Mouse (Mus musculus): ENCODE measurements around the gene Shisa5. TPM values are rescaled to one million over a fixed set of nuclear protein-coding genes. Genes with fewer than 3 reads are reported as not detected.

Gene Shisa5
- total RNA-seq, 2 experiments from 2014 or later = 113 to 115 TPM

DNA sequence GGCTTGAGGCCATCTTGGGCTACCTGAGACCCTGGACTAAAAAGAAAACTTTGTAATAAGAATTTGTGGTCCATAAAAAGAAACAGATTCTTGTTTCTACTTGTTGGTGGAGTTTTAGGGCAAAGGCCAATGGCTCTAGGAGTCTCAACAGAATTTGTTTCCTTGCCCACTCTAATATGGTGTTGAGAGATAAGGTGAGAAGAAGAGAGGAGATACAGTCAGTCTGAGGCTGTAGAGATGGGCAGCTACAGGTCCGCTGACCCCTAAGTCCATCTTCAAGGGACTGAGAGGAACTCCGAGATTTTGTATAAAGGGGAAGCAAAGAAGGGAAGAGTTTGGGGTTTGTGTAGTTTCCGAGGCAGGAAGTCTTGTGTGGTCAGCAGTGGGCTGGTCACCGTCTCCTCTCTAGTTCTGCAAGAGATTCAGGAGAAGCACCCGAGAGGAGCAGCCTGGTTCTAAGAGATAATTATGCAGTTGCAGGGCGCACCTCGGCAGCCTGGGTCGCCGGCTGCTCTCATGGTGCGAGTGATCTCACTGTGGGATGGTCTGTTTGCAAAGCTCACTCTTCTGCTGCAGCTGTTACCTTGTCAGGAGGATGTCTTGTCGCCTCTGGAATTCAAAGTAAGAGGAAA, 21.3 kb upstream of the Shisa5 start:
- DNase-seq (ENCODE audit: low spot score in 2 of 2) = no peak

DNA sequence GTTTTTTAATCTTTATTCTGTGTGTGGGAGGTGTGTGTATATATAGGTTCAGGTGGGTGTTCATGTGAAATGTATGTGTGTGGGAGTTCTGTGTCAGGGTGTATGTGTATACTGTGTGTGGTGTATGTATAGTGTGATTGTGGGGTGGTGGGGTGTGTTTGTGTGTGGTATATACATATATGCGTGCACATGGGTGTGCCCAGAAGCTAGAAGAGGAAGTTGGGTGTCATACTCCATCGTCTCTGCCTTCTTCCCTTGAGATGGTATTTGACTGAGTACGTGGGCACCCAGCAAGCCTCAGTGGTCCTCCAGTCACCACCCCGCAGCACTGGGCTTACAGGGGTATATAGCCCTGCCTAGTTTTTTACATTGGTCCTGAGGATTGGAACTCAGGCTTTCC, 16.9 kb upstream of the Shisa5 start:
- DNase-seq (ENCODE audit: low spot score in 2 of 2) = no peak

DNA sequence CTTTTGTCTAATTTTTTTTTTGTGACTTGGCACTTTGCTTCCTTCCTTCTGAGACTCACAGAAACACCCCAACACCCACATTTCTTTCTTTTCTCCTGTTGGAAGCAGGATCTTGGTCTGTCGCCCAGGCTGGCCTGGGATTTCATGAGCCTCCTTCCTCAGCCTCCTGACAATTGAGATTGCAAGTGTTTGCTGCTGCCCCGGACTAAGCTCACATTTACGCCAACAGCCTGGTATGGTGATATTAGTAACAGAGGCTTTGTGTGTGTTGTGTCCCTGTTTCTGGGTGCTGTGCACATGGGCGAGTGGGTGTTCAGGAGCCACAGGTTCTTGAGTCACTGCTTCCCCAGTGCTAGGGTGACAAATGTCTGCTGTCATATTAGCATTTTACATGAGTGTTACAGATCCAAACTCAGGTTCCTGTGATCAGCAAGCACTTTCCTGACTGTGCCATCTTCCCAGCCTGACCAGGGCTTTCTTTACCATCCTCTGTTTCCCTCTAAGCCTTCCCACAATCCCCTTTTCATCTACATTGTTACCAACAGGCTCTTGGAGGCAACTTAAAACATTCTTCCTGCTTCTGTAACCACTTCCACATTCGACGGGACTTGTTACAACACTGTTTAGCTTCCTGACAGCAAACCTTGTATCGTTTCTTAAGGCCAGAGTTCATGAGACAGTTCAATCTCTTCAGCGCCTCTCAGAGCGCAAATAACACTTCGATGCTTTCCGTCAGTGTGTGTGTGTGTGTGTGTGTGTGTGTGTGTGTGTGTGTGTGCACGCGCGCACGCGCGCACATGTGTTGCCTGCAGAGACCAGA, 15.3 kb upstream of the Shisa5 start:
- no peak for DNase-seq (ENCODE audit: low spot score in 2 of 2)

DNA sequence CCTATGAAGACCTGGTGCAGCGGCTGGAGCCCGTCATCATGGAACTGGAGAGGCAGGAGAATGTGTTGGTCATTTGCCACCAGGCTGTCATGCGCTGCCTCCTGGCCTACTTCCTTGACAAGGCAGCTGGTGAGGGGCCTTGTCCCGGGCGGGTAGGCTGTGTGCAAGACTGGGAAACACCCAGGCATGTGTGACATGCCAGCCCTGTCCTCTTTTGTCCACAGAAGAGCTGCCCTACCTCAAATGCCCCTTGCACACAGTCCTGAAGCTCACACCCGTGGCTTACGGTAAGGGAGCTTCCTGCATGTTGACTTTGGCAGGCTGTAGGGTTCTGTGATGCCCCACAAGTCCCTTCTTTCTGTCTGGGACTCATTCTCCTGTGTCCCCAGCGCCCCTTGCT, 10.8 kb upstream of the Shisa5 start:
- DNase-seq (ENCODE audit: low spot score in 2 of 2) = no peak

DNA sequence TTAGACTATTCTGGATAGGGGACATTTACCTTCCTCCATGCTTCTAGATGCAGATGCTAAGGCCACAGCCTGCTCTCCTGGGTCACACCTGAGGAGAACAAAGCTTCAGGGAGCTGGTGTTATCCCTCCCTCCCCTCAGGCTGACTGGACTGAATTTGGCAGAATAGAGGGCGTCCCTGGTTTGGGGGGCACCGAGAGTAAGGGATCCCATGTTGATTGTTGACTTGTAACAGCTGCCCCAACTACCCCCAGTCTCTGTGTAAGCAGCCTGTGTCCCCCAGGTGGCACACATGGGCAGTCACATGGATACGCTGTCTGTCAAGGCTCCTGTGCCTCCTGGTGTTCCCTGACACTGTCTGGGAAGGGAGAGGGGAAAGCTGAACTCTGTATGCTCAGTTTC, 9.9 kb upstream of the Shisa5 start:
- no peak for DNase-seq (ENCODE audit: low spot score in 2 of 2)

DNA sequence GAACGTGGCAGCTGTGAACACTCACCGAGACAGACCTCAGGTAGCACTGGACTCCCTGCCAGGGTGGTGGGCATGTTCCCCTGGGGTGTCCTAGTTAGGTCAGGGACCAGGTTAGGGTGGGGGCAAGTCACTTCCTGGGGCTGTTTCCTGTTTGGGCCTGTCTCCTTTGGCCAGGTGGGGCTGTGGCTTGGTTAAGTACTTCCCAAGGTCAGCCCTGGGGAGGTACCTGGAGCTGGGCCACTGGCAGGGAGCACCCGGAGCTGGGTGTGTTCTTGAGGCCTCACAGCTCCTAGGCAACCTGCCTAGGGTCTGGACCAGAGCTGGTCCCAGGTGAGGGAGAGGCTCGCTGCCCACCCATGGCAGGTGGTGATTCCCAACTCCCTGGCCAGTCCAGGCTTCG, 9.4 kb upstream of the Shisa5 start:
- DNase-seq (ENCODE audit: low spot score in 2 of 2) = no peak

DNA sequence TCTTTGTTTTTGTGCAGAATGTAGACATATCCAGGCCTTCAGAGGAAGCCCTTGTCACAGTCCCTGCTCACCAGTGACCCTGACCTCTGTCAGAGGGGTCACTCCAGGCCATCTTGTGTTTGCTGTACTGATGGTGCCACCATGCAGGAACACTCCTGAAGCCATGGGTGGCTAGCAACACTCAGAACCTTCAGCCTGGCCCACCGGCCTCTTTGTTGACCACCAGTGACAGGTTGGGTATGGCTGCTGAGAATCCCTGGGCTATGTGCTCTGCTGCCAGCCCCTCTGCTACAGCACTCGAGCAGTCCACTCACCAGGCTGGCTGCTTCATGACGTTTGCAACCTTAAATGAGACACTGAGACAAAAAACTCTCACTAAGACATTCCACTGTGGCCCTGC, 8.1 kb upstream of the Shisa5 start:
- DNase-seq (ENCODE audit: low spot score in 2 of 2) = no peak

DNA sequence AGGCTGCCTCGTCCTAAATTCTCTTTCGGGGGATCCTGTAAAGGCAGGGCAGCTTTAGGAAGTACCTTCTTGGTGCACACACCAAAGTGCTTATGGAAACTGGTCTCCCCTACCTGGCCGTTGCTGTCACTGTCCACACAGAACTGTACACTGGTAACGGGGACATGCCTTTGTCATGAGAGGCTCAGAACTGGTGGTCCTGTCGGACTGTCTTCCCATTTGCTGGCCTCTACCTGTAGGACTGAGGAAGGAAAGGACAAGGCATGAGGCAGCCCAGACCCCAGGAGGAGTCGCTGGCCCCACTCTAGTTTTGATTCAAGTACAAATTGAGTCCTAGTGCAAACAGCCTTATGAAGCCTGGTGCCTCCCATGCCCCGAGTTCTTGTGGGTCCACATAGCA, 7.4 kb upstream of the Shisa5 start:
- no peak for DNase-seq (ENCODE audit: low spot score in 2 of 2)

DNA sequence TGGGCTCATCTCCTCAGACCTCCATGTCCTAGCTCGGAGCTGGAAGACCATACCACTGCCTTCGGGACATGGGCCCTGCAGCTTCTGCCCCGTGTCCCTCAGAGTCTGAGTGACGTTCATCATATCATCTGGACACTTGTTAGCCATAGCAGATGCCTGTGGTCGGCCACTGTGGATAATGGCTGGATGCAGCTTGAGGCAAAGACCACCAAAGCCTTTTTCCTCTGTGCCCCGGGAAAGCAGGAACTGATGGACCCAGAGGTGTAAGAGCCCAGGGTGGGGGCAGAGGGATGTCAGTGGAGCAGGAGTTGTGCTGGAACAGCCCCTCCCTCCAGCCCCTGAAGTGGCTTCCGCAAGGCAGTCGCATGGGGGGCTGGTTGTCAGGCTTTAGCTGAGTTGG, 6.7 kb upstream of the Shisa5 start:
- no peak for DNase-seq (ENCODE audit: low spot score in 2 of 2)

DNA sequence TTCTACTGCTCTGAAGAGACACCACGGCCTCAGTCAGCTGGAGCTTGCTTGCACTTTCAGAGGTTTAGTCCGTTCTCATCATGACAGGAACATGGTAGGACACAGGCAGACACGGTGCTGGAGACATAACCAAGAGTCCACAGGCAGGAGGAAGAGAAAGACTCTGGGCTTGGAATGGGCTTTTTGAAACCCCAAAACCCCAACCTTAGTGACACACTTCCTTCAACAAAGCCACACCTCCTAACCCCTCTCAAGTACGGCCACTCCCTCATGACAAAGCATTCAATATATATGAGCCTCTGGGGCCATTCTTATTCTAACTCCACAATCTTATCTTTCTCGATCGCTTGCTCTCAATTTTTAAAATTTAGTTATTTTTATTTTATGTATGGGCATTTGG, 5.9 kb upstream of the Shisa5 start:
- DNase-seq (ENCODE audit: low spot score in 2 of 2) = no peak

DNA sequence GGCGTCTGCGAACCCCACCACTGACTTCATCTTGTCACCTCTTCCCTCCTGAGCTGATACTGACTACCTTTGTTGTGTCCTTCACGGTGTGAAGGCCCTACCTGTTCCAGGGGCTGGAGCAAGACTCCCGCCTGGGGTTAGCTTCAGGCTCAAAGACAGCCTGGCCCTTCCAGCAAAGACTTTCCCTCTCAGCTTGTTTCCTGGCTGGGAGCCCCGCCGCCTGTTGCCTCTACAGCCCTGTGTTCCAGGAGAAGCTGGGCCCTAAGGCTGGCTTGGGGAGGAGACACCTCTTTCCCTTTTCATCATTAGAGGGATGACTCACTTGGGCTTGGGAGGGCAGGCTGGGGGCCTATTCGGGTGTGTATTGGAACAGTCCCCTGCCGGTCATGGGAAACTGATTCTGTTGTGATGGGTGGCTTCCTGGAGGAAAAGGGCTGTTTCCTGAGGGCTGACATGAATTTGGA, 568 bp downstream of the Shisa5 start:
- no peak for DNase-seq (ENCODE audit: low spot score in 2 of 2)

DNA sequence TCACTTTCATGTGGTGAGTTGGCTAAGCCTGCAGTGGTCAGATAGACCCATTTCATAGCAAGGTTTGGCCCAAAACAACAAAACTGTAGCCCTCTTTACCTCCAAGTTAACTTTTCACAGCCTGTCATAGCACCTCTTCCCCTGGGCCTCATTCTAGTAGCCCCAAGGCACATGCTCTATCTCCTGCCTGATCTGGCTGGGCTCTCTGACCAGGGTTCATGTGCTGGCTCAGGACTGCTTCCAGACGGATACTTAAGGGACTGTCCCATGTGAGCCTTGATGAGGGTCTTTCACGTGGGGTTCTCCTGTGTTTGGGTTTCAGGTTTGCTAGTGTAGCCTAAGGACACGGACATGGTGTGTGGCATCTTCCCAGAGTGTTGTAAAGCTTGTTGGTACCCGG, 1.3 kb downstream of the Shisa5 start:
- no peak for DNase-seq (ENCODE audit: low spot score in 2 of 2)

DNA sequence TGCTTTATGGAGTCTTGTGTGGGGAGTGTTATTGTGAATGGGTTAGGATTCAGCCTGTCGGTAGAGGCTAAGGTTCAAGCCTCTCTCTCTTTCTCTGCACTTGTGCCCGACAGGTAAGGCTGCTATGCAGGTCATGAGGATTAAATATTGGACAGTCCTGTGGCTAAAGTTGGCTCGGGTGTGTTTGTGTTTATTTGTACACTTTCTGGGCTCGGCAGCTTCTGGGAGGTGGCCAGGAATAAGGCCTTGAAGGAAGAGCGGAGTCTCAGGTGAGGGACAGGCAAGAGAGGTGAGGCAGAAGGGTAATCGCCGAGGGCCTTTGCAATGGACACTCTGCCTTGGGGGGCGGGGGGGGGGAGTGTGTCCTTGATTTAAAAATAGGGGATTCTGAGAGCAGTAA, 1.9 kb downstream of the Shisa5 start:
- no peak for DNase-seq (ENCODE audit: low spot score in 2 of 2)

DNA sequence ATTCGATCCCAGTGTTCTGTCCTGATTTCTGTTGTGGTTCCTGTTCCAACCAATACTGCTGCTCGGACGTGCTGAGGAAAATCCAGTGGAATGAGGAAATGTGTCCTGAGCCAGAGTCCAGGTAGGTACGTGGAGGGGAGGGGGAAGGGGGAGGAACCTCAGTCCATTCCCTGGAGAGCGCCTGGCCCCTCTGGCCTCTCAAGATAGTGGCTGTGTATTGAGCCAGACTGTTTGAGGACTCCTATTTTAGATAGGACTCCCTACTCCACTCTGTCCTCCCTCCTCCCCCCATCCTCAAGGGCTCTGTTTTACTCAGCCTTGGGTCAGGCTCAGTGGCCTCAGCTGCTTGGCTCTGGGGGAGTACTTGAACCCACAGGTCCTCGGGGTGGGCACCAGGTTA, 2.5 kb downstream of the Shisa5 start:
- DNase-seq (ENCODE audit: low spot score in 2 of 2) = no peak

DNA sequence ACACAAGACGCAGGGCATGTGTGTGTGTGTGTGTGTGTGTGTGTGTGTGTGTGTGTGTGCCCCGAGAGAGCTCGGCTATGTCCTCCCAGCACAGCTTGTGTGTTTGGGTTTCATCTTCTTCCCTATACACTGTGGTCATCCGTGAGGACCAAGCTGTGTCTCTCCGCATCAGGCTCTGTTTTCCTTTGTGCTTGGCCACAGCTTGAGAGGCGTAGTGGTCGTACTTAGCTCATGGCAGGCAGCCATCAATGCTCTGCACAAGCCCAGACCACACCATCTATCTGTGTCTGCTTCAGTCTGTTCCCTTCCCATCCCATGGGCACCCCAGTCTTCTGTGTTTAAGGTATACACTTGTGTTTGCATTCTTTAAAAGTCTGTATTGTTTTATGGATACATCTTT, 3.0 kb downstream of the Shisa5 start:
- DNase-seq (ENCODE audit: low spot score in 2 of 2) = no peak

DNA sequence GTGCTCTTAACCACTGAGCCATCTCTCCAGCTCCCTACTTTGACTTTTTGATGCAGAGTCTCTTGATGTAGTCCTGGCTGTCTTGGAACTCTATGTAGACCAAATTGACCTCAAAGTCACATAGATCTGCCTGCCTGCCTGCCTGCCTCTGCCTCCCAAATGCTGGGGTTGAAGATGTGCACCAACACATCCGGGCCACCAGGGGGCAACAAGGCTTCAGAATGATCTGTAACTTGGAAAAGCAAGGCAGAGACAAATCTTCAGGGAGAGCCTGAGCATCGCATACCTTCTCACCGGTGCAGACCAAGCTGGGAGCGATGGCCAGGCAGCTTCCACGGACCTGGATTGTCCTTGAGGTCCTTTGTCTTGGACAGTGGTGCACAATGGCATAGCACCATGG, 7.9 kb downstream of the Shisa5 start:
- DNase-seq (ENCODE audit: low spot score in 2 of 2) = no peak

DNA sequence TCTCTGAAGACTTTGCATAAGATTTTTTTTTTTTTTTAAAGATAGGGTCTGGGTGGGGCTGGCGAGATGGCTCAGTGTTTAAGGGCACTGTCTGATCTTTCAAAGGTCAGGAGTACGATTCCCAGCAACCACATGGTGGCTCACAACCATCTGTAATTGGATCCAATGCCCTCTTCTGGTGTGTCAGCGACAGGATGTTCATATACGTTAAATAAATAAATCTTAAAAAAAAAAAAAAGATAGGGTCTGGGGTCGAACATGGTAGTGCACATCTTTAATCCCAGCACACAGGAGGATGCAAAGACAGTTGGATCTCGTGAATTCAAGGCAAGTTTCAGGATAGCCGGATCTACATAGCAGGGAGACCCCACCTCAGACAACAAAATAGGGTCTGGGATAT, 11.0 kb downstream of the Shisa5 start:
- no peak for DNase-seq (ENCODE audit: low spot score in 2 of 2)

DNA sequence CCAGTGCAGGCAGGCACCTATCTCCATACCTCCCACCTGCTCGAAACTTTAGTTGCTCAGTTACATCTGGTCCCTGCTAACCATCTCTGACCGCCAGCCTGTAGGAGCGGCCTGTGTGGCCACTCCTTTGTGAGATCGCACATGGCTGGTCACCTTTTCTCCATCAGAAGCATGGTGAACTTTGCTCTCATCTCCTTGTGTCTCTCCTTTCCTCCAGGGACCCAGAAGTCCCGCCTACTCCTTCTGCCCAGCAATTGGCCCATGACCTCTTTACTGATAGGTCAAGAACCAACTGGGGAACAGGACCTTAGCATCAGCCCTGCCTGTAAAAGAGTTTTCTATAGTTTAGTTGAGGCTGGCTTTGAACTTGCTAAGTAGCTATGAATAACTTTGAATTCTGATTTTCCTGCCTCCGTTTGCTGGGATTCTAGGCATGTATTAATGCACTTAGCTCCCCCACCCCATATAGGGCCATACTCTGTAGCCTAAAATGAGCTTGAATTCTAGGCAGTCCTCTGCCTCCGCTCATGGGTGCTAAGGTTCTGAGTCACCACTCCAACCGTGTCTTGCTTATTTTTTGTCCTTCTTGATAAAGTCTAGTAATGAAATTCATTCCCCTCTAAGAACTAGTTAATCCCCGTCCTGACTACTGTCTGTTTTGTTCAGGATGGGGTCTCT, 11.8 kb downstream of the Shisa5 start:
- DNase-seq (ENCODE audit: low spot score in 2 of 2) = peak in 1 of 2 experiments; percentile 1

DNA sequence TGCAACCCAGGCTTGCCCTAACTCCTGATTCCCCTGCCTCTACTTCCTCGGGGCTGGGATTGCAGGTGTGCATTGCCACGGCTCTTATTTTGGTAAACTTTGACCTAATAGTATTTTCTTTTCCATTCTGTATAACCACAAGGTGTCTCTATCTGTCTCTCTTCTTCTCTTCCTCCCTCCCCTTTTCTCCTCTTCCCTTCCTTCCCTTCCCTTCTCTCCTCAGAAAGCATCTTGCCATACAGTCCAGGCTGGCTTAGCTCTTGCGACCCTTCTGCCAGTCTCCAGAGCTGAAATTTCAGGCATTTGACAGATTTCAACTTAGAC, 12.3 kb downstream of the Shisa5 start:
- DNase-seq (ENCODE audit: low spot score in 2 of 2) = no peak

DNA sequence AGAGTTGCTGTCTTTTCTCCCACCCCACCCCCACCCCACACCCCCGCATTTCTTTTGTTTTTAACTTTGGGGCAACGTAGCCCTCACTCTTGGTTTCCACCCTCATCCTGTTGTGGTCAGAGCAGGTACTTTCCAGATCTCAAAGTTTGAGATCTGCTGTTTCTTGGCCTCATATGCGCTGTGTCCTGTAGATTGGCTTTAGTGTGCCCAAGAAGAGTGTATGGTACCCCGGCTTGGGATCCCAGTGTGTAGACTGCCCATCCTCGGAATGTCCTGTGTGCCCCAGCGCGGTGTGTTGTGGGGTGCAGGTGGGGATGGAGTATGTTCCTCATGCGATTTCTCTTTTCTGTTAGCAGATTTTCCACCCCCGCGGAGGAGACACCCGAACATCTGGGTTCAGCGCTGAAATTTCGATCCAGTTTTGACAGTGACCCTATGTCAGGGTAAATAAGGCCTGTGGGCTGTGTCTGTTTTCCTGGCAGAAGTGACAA, 12.7 kb downstream of the Shisa5 start:
- peak in 1 of 2 experiments; percentile 1 for DNase-seq (ENCODE audit: low spot score in 2 of 2)

DNA sequence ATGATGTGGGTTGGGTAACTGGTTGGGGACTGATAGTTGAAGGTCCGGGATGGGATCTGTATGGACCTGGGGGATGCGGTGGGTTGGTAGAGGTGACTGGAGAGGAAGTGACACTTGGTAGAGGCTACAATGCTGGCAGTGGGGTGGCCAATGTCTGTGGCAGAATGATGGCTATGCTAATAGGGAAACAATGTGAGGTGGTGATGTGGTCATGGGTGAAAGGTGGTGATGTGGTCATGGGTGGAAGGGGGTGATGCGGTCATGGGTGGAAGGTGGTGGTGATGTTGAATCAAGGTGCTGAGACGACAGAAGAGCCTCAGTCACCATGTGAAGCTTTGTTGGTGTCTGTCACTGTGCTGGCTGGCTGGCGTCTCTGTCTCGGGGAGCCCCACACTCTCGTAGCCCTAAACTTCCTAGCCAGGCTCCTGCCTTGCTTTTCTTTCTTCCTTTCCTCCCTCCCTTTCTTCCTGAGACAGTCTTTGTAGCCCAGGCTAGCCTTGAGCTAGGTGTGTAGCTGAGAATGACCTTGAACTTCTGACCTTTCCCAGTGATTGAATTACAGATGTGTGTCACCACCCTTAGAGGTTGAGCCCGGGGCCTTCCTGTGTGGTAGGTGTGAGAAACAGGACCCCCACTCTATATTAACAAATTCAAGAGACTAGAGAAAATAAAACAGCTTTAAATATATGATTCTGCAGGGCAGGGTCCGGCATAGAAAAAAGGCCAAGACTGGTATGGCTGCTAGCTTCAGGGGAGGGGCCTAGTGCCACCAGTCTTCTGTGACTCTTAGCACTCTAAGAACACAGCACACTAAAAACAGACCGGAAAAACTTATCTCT, 13.5 kb downstream of the Shisa5 start:
- DNase-seq (ENCODE audit: low spot score in 2 of 2) = peak in 1 of 2 experiments; percentile 1
